In genomic region chr13:89850746-89851145, GRCm38 (mm10) we compare ENCODE assay signal across 18 mouse cellular contexts.
"Had no signal": no experiment of that assay in that cellular context is flagged by ENCODE, and none has a peak within 500 bp of the region (broad histone marks: within the 10 kb centered on the region; RNA-seq: fewer than 3 reads in every experiment).

No protein-coding gene starts in this region.

- H3K9me3 ChIP-seq: liver, embryonic 13.5 days; liver, embryonic 15.5 days; lung, embryonic 15.5 days; megakaryocyte, embryonic 14.5 days; neural tube, embryonic 12.5 days; stomach, embryonic 15.5 days had no signal

- H3K27me3 ChIP-seq: liver, embryonic 13.5 days; liver, embryonic 15.5 days; lung, embryonic 15.5 days; megakaryocyte, embryonic 14.5 days; neural tube, embryonic 12.5 days; stomach, embryonic 15.5 days had no signal

- H3K4me3 ChIP-seq: liver, embryonic 13.5 days; liver, embryonic 15.5 days; lung, embryonic 15.5 days; megakaryocyte, embryonic 14.5 days; neural tube, embryonic 12.5 days; stomach, embryonic 15.5 days had no signal

- H3K4me1 ChIP-seq: liver, embryonic 13.5 days; liver, embryonic 15.5 days; neural tube, embryonic 12.5 days; stomach, embryonic 15.5 days had no signal

- H3K36me3 ChIP-seq: liver, embryonic 13.5 days; liver, embryonic 15.5 days; lung, embryonic 15.5 days; neural tube, embryonic 12.5 days; stomach, embryonic 15.5 days had no signal

- H3K27ac ChIP-seq: liver, embryonic 13.5 days; liver, embryonic 15.5 days; lung, embryonic 15.5 days; macrophage; neural tube, embryonic 12.5 days; stomach, embryonic 15.5 days; stomach, postnatal 0 days had no signal

- DNase-seq: liver, embryonic 13.5 days; liver, postnatal 0 days; lung, adult 2 months; lung, postnatal 14 days; lung, postnatal 36 days; right cerebral cortex, postnatal 14 days; thymus, adult 2 months; thymus, postnatal 25 days; thymus, postnatal 4 days had no signal

- H3K9ac ChIP-seq: liver, embryonic 13.5 days; liver, embryonic 15.5 days; liver, postnatal 0 days; lung, embryonic 15.5 days; neural tube, embryonic 12.5 days; stomach, embryonic 15.5 days had no signal

- H3K4me2 ChIP-seq: liver, embryonic 11.5 days; liver, embryonic 13.5 days; liver, embryonic 15.5 days; lung, embryonic 15.5 days; neural tube, embryonic 12.5 days; stomach, embryonic 15.5 days had no signal

- ATAC-seq: liver, postnatal 0 days; lung, postnatal 0 days had no signal
